Mouse (Mus musculus) gastrocnemius, postnatal 14 days (tissue): ENCODE measurements around the gene Chil1. TPM values are rescaled to one million over a fixed set of nuclear protein-coding genes. Genes with fewer than 3 reads are reported as not detected.

Experiments
- DNase-seq: peaks from one replicate; pipeline ENCODE4 v3.0.0; 2021; ENCODE audit warnings: mixed read lengths
- intact Hi-C: fragments of 180-260 bp; cut with DNase I; formaldehyde crosslinking; loops from one replicate; pipeline ENCODE4 v1.15.1; 2025; ENCODE audit warnings: low total_unique reads
- total RNA-seq, 2 experiments: library from RNA; stranded (reverse); gene quantifications; 2 replicates each; pipeline ENCODE4 v1.2.3; 2021

Gene Chil1
- total RNA-seq, 2 experiments from 2014 or later, result 1.4 to 2.0 TPM

DNA sequence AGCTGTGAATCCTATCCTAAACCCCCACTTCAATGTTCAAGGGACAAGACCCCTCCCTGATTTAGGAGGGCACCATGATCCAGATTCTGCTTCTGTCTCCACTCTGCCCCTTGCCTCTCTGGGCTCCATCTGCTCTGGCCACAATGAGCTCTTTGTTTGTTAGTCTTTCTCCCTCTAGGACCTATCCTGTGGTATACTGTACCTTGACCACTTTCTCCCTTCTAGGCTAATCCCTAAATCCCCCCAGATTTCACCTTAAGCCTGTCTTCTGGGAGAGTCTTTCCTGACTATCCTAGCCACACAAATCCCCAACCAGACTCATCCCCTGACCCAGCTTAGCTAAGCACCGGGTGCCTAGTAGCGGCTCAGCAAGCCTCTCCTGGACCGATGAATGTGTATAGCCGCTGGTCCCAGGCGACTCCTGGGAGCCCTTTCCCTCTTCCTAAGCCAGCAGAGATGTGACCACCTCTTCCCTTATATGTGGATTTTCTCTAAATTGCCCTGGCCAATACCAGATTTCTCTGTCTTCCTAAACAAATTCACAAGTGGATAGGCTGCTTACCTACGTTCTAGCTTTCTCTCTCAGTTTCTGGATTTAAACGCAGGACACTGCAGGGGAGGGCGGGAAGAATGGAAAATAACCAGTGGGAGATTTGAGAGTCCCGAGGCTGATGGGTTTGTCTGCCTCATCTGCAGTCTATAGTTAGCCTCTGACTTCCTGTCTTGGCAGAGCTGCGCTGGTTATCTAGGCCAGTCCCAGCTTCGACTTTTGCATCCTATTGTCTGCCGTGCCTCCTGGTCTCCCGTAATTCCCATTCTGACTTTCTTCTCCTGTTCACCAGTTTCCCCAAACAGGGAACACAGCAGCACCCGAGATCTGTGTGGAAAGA lies 14.3 kb upstream of the Chil1 start:
- intact Hi-C loops, result no loop called here
- no peak for DNase-seq

DNA sequence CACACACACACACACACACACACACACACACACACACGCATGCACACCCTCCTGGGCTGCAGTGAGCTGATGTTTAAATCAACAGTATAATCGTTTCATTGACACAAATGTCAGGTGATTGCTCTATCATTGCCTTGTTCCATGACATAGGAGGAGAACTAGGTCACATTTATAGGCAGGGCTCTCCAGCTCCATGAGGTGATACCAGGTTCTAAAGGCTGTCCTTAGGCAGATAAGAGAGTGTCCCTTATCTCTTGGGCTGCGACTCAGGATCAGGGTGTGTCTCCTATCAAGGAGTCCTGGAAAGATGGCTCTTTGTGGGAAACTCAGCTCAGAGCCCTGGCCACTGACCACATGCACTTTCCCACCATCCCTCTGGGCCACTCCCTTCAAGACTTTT lies 13.4 kb upstream of the Chil1 start:
- no peak for DNase-seq
- intact Hi-C loops, result no loop called here

DNA sequence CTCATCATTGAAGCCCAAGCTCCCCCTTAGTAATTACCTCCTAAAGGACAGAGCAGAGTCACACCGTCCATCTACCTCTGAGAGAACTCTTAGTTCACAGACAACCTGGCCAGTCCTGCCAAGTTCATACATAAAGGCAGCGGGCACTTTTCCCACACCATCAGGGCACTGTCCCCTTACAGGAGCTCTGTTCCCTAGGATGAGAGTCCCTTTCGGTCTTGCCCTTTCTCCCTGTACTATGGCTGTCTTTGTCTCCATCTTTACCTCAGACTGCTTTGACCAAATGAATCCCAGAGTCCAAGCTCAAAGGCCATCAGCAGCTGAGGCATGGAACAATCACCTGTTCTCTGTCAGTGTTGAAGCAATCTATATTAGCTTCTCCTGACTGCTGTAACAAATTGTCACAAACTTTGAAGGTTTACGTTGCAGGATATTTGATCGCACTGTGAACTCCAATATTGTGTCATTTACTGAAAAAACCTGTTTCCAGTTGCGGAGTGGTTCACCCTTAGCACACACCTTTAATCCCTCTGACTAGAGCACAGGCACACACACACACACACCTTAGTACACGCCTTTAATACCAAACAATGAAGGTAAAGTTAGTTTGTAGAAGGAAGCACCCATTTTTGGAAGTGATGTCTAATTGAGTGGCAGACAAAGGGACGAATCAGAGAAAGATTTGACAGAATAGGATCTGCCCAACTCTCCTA lies 12.8 kb upstream of the Chil1 start:
- intact Hi-C loops, result no loop called here
- no peak for DNase-seq

DNA sequence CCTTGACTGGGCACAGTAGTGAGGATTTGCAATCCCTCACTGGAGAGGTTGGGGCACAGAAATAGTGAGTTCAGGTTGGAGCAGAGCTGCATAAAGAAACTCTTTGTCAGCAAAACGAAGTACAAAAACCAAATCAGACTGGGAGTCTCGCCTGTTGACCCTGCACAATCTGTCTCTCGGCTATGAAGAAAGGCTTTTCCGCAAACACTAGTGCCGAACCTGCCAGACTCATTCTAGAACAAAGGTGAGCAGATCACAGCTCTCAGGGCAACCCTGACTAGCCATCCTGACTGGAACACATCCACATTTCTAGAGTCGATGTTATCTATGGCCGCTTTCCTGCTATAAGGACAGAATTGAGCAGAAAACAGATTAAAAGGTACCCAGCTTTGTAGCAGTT lies 8.9 kb upstream of the Chil1 start:
- no peak for DNase-seq
- intact Hi-C loops, result no loop called here

DNA sequence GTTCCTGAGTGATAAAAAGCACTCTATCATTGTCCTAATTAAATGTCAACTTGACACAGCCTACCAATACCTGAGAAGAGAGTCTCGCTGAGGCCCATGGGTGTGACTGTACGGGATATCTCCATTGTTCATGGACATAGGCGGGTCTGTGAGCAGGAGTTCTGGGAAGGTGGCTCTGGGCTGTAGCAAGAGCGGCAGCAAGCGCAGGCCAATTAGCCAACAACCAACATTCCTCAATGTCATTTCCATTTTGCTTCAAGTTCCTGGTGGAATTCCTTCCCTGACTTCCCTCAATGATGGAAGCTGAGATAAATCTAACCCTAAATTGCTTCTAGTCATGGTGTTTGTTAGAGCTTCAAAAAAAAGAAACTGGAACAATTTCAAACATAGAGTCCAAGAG lies 4.0 kb upstream of the Chil1 start:
- DNase-seq, result no peak
- intact Hi-C loops, result no loop called here

DNA sequence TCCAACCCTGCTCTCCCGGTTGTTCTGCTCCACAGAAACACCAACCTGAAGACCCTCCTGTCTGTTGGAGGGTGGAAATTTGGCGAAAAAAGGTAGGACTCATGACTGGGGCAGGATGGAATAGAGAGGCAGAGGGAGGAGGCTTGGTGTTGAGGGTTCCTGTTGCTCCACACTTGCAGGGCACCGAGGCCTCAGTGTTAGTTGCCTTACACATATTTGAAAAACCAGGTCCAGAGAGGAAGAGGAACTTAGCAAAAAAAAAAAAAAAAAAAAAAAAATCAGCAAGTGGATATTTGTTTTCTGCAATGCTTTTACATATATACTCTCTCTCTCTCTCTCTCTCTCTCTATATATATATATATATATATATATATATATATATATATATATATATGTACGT lies 2.1 kb downstream of the Chil1 start:
- DNase-seq, result no peak
- intact Hi-C loops, result no loop called here

DNA sequence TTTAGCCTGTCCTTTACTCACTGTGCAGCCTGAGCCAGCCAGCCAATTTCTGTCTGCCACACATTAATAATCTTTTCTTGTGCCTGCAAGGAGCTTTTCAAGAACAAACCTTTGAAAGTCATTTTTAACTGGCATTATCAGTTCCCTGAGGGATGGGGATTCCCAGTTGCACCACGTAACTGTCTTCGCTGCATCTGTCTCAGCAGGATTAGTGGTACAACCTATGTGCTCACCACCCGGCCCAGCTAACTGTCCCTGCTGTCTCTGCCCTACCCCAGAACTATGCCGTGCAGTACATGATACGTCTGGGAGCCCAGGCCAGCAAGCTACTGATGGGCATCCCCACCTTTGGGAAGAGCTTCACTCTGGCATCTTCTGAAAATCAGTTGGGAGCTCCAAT lies 6.2 kb downstream of the Chil1 start:
- DNase-seq, result no peak
- intact Hi-C loops, result no loop called here

DNA sequence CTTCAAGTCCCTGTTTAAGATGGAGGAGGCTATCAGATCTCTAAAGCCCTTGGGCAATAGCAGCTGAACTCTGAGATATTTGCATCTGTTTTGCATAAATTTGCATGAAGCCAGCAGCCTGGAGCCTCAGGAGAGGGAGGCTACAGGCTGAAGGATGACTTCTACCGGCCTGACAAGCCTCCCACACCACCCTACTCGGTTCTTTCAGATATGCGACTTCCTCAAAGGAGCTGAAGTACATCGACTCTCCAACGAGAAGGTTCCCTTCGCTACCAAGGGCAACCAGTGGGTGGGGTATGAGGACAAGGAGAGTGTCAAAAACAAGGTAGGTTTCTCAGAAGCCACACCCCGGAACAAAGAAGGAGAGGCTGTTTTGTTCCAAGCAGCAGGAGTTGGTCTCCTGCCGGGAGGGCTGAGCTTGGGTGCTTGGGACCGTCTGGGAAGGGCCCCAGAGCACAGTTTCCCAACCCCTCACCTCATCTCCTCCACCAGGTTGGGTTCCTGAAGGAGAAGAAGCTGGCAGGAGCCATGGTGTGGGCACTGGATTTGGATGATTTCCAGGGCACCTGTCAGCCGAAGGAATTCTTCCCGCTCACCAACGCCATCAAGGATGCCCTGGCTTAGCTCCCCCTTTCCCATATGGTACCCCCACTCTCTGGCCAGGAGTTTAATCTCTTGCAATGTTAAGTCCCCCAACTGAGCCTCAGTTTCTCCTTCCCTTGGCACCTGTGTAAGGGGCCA lies 7.2 kb downstream of the Chil1 start:
- DNase-seq, result no peak
- intact Hi-C loops, result no loop called here

DNA sequence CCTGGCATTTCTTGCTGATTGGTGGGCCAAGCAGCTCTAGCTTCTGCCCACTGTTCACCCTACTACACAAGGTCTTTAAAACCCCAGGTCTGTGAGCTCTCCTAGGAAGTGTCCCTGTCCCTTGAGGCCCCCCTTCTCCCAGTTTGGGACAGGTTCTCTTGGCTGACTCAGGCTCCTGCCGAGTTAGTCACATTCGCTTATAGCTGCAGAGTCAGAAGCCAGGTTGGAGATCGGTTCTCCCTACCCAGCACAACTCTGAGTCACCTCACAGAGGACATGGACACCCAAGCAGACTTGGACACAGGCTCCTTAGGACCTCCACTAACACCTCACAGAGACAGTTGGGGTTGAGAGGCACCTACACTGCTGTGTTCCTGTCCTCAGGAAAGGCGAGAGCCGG lies 9.2 kb downstream of the Chil1 start:
- intact Hi-C loops, result no loop called here
- peak; percentile 28 for DNase-seq

DNA sequence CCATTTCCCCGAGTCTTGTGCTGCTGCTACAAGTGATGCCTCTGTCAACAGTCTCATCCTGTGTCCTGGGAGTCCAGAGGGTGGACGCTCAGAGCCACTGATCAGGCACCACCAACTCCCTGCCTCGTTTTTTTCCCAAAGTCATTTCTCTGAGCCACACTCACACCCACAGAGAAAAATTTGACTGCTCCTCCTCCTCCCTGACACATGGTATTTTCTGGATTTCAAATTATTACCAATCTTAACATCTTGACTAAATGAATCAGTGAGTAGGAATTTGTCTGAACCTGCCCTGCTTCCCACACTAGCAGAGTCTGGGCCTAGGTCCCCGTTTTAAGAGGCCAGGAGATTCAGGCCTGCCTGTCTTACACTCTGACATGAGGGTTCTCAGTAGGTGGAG lies 10.0 kb downstream of the Chil1 start:
- DNase-seq, result no peak
- intact Hi-C loops, result no loop called here

DNA sequence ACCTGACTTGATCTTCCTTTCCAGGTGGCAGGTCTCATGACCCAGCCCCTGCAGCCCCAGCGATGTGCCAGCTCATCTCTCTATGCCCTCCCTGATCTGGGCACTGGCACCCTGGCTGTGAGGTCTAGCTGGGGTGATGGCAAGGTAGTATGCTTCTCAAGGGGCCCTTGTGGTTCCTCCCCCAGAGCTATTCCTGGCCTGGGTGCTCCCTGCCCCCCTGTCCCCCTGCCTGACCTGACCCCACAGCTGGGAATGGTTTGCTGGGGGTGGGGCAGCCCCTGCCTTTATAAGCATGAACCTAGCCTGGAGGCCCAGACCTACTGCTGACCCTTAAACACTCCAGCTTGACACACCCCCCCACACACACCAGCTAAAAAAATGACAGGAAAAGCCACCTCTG lies 11.2 kb downstream of the Chil1 start, which contains the start of gene Mybph:
TSS of gene Mybph (plus strand) at position 323 of the 400 bp plus-strand sequence.
- DNase-seq, result peak; percentile 53
- intact Hi-C loops, result no loop called here

DNA sequence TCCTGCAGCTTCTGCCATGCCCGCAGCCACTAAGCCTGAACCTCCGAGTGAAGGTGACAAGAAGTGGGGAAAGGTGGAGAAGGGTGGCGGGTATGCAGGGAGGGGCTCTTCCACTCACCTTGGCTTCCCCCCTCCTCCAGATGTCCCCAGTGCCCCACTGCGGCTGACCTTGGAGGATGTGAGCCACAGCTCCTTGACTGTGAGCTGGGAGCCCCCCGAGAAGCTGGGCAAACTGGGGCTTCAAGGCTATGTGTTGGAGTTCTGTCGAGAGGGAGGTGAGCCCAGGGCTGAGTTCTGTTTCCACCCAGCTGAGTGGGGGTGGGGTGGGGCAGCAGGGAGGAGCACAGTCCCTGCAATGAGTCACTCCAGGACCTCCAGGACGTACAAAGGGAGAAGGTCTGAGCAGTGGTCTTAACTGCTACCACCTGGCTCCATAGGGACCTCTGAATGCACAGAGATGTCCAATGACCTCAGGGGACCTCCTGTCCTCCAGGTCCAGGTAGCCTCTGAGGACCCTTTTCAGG lies 11.8 kb downstream of the Chil1 start:
- intact Hi-C loops, result no loop called here
- DNase-seq, result peak; percentile 23

DNA sequence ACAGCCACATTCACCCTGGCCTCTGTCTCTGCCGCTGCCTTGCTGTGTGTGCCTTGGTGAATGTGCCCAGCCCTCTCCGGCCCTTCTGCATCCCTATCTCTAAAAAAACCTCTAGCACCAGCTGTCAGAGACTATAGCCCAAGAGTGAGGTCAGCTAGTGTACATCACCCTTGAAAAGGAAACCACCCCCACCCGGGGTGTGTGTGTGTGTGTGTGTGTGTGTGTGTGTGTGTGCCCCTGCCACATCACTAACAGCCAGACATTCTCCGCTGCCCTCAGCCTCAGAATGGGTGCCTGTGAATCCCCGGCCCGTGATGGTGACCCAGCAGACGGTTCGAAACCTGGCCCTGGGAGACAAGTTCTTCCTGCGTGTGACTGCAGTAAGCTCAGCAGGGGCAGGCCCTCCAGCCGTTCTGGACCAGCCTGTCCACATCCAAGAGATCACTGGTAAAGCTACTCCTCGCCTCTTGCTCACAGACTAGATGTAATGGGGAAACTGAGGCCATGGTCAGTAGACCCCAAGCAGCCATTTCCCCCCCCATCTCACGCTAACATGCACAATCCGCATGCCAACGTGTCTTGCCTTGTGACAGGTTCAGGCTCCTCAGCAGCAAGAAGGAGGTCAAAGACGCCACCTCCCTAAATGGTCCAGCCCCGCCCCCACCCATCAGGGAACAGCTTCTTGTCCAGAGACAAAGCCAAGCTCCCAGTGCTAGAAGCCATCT lies 12.5 kb downstream of the Chil1 start:
- DNase-seq, result peak; percentile 14
- intact Hi-C loops, result loop anchor here (5.0 kb wide), 1 partner anchor 42 kb away; no protein-coding TSS in a partner anchor

DNA sequence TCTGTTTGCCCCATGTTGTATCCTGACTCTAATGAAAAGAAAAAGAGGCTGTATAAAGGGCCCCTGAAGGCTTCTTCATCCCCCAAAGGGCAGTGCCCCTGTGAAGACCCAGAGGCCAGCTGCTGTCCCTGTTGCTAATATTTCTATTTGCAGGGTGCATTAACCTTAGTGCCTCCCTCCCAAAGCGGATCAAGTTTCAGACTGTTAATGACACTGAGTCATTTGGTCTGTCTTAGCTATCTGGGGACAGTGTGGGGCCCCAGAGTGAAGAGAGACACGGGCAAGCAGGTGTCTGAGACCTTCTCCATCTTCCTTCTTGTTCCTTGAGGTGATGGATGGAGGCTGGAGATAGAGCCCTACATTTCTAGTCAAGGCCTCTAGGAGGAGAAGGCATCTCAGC lies 13.1 kb downstream of the Chil1 start:
- DNase-seq, result peak; percentile 17
- intact Hi-C loops, result loop anchor here (5.0 kb wide), 1 partner anchor 43 kb away; no protein-coding TSS in a partner anchor

DNA sequence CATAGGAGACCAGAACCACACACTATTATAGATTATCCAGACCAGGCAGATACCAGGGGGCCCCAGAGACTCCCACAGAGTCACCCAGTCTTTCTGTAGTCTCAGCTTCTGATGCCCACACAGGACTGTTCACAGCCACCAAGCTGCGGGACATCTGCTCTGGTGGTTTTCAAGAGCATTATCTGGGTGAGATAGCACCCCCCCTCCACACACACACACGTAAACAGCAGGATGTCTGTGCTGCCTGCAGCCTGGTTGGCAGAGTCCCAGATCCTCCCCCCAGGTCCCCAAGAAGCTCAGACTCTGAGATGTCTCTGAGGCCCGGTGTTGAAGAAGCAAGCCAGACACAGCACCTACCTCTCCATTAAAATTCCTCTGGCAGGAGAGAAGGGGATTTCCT lies 13.6 kb downstream of the Chil1 start:
- DNase-seq, result peak; percentile 53
- intact Hi-C loops, result loop anchor here (5.0 kb wide), 1 partner anchor 43 kb away; no protein-coding TSS in a partner anchor

DNA sequence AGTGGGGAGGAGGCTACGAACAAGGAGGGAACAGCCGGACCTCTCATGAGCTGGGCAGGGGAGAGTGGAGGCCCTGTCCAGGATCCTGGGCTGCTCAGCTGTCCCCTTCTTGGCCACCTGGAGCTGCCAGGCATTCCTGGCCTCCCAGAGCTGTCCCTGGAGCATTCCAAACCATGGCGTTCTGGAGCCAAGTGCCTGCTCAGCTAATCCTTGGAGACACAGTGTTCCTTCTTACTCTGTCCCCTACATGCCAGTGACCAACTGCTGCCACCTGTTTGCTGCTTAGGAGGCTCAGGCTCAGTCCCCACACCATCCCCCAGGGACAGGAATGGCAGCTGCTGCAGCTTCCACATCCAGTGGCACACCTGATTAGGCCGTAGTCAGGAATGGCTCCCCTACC lies 14.0 kb downstream of the Chil1 start:
- peak; percentile 82 for DNase-seq
- intact Hi-C loops, result loop anchor here (5.0 kb wide), 1 partner anchor 44 kb away; no protein-coding TSS in a partner anchor

DNA sequence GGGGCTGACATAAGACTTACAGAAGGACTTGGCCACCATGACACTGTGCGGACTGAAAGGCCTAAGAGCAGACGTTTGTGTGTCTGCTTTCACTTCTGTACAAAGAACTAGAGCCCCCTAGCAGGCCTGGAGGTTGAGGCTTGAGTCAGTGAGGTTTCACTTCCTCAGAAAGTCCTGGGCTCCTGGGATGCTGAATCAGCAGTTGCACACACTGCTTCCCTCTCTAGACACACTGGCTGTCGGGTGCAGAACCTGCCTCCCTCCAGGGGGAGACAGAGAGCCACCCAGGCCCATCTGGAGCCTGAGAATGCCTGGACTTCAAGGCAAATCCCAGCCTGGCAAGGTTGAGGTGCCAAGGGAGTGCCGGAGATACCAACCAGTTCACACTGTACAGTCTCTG lies 14.4 kb downstream of the Chil1 start:
- peak; percentile 77 for DNase-seq
- intact Hi-C loops, result loop anchor here (5.0 kb wide), 1 partner anchor 44 kb away; no protein-coding TSS in a partner anchor

DNA sequence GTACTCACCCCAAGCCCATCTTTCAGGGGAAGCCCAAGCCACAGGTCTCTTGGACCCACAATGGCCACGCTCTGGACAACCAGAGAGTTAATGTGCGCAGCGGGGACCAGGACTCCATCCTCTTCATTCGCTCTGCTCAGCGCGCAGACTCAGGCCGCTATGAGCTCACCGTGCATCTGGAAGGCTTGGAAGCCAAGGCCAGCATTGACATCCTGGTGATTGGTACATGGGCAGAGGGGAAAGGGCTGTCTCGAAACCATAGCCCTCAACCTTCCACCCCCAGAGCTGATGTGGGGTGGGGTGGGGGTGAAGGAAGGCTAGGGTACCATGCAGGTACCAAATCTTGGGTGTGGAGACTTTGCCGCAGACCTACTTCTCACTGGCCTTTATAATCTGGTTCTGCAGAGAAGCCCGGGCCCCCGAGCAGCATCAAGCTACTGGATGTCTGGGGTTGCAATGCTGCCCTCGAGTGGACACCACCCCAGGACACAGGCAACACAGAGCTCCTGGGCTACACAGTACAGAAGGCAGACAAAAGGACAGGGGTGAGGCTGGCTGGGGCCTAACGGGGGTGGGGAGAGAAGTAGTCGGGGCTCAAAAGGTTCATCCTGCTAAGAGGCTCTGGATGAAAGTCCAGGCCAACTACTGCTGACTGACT lies 15.5 kb downstream of the Chil1 start:
- DNase-seq, result no peak
- intact Hi-C loops, result loop anchor here (5.0 kb wide), 1 partner anchor 45 kb away; no protein-coding TSS in a partner anchor
